Mouse (Mus musculus): ENCODE data around the gene Rpl28. TPM values are rescaled to one million over a fixed set of nuclear protein-coding genes. Genes with fewer than 3 reads are reported as not detected.

Gene Rpl28
- total and polyA plus RNA-seq, 3 experiments: 548 to 5,642 (median 1,543) TPM

- Histone ChIP-seq H3K27me3 (ENCODE audit: insufficient read depth, low read length) (0 out of 2 replicates have a peak, but pooled peaks cover 2% of the 10 kb centered on the region), H3K9me3 (replicated peaks) (no peaks in the 10 kb centered on the region), H3K4me3 (ENCODE audit: low read depth, low read length) (no peak overlapping the region), H3K4me1 (ENCODE audit: insufficient read depth, low read depth, low read length) (peaks cover 85% of the 10 kb centered on the region), H3K36me3 (replicated peaks) (peaks cover 64% of the 10 kb centered on the region)
- no peak for DNase-seq (ENCODE audit: low spot score)
- TF ChIP-seq GATA1 (IDR thresholded peaks at IDR 0.05; ENCODE audit: borderline replicate concordance, low read length) (no peak), CTCF (IDR thresholded peaks at IDR 0.05; ENCODE audit: low read depth, low read length) (no peak), POLR2AphosphoS5 (IDR thresholded peaks at IDR 0.05; ENCODE audit: insufficient replicate concordance, low read depth, low read length) (no peak), TAL1 (conservative IDR thresholded peaks at IDR 0.05; ENCODE audit: low read depth, low read length) (no peak), GATA2 (IDR thresholded peaks at IDR 0.05; ENCODE audit: borderline replicate concordance, low read depth, low read length) (no peak)
- no peak for ATAC-seq (ENCODE audit: extremely low read depth, insufficient number of reproducible peaks, low FRiP score, poor library complexity, severe bottlenecking)
Measured at GRCm38 (mm10) chr7:4748321-4748720, 44.4 kb upstream of the Rpl28 start.

- peaks cover 56% of the 10 kb centered on the region for H3K36me3 ChIP-seq (replicated peaks)
- H3K9me3 ChIP-seq (replicated peaks): no peaks in the 10 kb centered on the region
- ATAC-seq (ENCODE audit: extremely low read depth, insufficient number of reproducible peaks, low FRiP score, poor library complexity, severe bottlenecking) (no peak), DNase-seq (ENCODE audit: low spot score) (no peak)
- H3K27me3 ChIP-seq (ENCODE audit: insufficient read depth, low read length): 0 out of 2 replicates have a peak, but pooled peaks cover 2% of the 10 kb centered on the region
- TF ChIP-seq GATA1 (IDR thresholded peaks at IDR 0.05; ENCODE audit: borderline replicate concordance, low read length) (no peak), TAL1 (conservative IDR thresholded peaks at IDR 0.05; ENCODE audit: low read depth, low read length) (no peak), POLR2AphosphoS5 (IDR thresholded peaks at IDR 0.05; ENCODE audit: insufficient replicate concordance, low read depth, low read length) (0 out of 2 replicates have a peak, but pooled peaks have one; percentile 52)
- no peak overlapping the region for H3K4me3 ChIP-seq (ENCODE audit: low read depth, low read length)
- peaks cover 77% of the 10 kb centered on the region for H3K4me1 ChIP-seq (ENCODE audit: insufficient read depth, low read depth, low read length)
Measured at GRCm38 (mm10) chr7:4749169-4749568, 43.5 kb upstream of the Rpl28 start.

- ATAC-seq (ENCODE audit: extremely low read depth, insufficient number of reproducible peaks, low FRiP score, poor library complexity, severe bottlenecking): no peak
- TF ChIP-seq TAL1 (conservative IDR thresholded peaks at IDR 0.05; ENCODE audit: low read depth, low read length) (no peak), POLR2AphosphoS5 (IDR thresholded peaks at IDR 0.05; ENCODE audit: insufficient replicate concordance, low read depth, low read length) (no peak; the same call in 1 of the 2 replicates), CTCF (IDR thresholded peaks at IDR 0.05; ENCODE audit: low read depth, low read length) (no peak), GATA2 (IDR thresholded peaks at IDR 0.05; ENCODE audit: borderline replicate concordance, low read depth, low read length) (no peak), GATA1 (IDR thresholded peaks at IDR 0.05; ENCODE audit: borderline replicate concordance, low read length) (no peak)
- DNase-seq (ENCODE audit: low spot score): peak; percentile 68
- Histone ChIP-seq H3K9me3 (replicated peaks) (peaks cover 8% of the 10 kb centered on the region), H3K36me3 (replicated peaks) (peaks cover 26% of the 10 kb centered on the region), H3K27me3 (ENCODE audit: insufficient read depth, low read length) (0 out of 2 replicates have a peak, but pooled peaks cover 2% of the 10 kb centered on the region), H3K4me3 (ENCODE audit: low read depth, low read length) (peak overlapping the region; percentile 72), H3K4me1 (ENCODE audit: insufficient read depth, low read depth, low read length) (peaks cover 49% of the 10 kb centered on the region)
Measured at GRCm38 (mm10) chr7:4751971-4752820, 40.5 kb upstream of the Rpl28 start.

- peaks cover 41% of the 10 kb centered on the region for H3K4me1 ChIP-seq (ENCODE audit: insufficient read depth, low read depth, low read length)
- DNase-seq (ENCODE audit: low spot score) (no peak), ATAC-seq (ENCODE audit: extremely low read depth, insufficient number of reproducible peaks, low FRiP score, poor library complexity, severe bottlenecking) (no peak)
- H3K36me3 ChIP-seq (replicated peaks): peaks cover 19% of the 10 kb centered on the region
- H3K27me3 ChIP-seq (ENCODE audit: insufficient read depth, low read length): 0 out of 2 replicates have a peak, but pooled peaks cover 2% of the 10 kb centered on the region
- no peak for TF ChIP-seq GATA2 (IDR thresholded peaks at IDR 0.05; ENCODE audit: borderline replicate concordance, low read depth, low read length)
- no peak for TF ChIP-seq POLR2AphosphoS5 (IDR thresholded peaks at IDR 0.05; ENCODE audit: insufficient replicate concordance, low read depth, low read length)
- TF ChIP-seq CTCF (IDR thresholded peaks at IDR 0.05; ENCODE audit: low read depth, low read length): no peak
- no peak for TF ChIP-seq GATA1 (IDR thresholded peaks at IDR 0.05; ENCODE audit: borderline replicate concordance, low read length)
- no peak for TF ChIP-seq TAL1 (conservative IDR thresholded peaks at IDR 0.05; ENCODE audit: low read depth, low read length)
- peak within 1 kb of the TSS; percentile 72 for H3K4me3 ChIP-seq (ENCODE audit: low read depth, low read length)
- peaks cover 8% of the 10 kb centered on the region for H3K9me3 ChIP-seq (replicated peaks)
Measured at GRCm38 (mm10) chr7:4752821-4753570, 39.7 kb upstream of the Rpl28 start, which contains the start of gene Cox6b2. TSS of gene Cox6b2 (minus strand) at chr7:4753094.

- H3K9me3 ChIP-seq (replicated peaks): peaks cover 8% of the 10 kb centered on the region
- DNase-seq (ENCODE audit: low spot score) (no peak), ATAC-seq (ENCODE audit: extremely low read depth, insufficient number of reproducible peaks, low FRiP score, poor library complexity, severe bottlenecking) (no peak)
- H3K27me3 ChIP-seq (ENCODE audit: insufficient read depth, low read length): peaks cover 17% of the 10 kb centered on the region
- H3K4me1 ChIP-seq (ENCODE audit: insufficient read depth, low read depth, low read length): no peaks in the 10 kb centered on the region
- TF ChIP-seq GATA2 (IDR thresholded peaks at IDR 0.05; ENCODE audit: borderline replicate concordance, low read depth, low read length): no peak
- no peak for TF ChIP-seq CTCF (IDR thresholded peaks at IDR 0.05; ENCODE audit: low read depth, low read length)
- no peak for TF ChIP-seq TAL1 (conservative IDR thresholded peaks at IDR 0.05; ENCODE audit: low read depth, low read length)
- no peak for TF ChIP-seq POLR2AphosphoS5 (IDR thresholded peaks at IDR 0.05; ENCODE audit: insufficient replicate concordance, low read depth, low read length)
- no peak for TF ChIP-seq GATA1 (IDR thresholded peaks at IDR 0.05; ENCODE audit: borderline replicate concordance, low read length)
- no peaks in the 10 kb centered on the region for H3K36me3 ChIP-seq (replicated peaks)
- no peak overlapping the region for H3K4me3 ChIP-seq (ENCODE audit: low read depth, low read length)
Measured at GRCm38 (mm10) chr7:4759670-4760069, 33.0 kb upstream of the Rpl28 start.

Measured in G1E (cell line).